Mouse (Mus musculus) liver, adult 10 weeks (tissue): ENCODE measurements around the gene Tmem223. TPM values are rescaled to one million over a fixed set of nuclear protein-coding genes. Genes with fewer than 3 reads are reported as not detected.

Experiments
- polyA plus RNA-seq: library from polyadenylated mRNA; stranded (reverse); fragments of 350-450 nt; fragmentation: Illumina TruSeq; extraction: RNeasy Lipid Tissue Mini Kit (QIAGEN cat#74804); gene quantifications from one replicate; pipeline ENCODE4 v1.2.3, GENCODE M21; 2014; ENCODE audit warnings: low read depth, low replicate concordance

The Tmem223 gene
- polyA plus RNA-seq, 1 experiment from 2014 or later, result 19.2 TPM

Other genes starting within 250 kb of the Tmem223 start
- gene Slc22a8, start 179.7 kb upstream of the Tmem223 start, polyA plus RNA-seq, result not detected
- gene Slc22a6, start 153.0 kb upstream of the Tmem223 start, polyA plus RNA-seq, result not detected
- gene Chrm1, start 107.2 kb upstream of the Tmem223 start, polyA plus RNA-seq, result 0.08 TPM
- 49.2 TPM for gene Slc3a2, start 47.6 kb upstream of the Tmem223 start, polyA plus RNA-seq
- gene Wdr74, start 35.2 kb upstream of the Tmem223 start, polyA plus RNA-seq, result 8.7 TPM
- gene 1700092M07Rik, start 30.3 kb upstream of the Tmem223 start, polyA plus RNA-seq, result not detected
- gene Stx5a, start 29.6 kb upstream of the Tmem223 start, polyA plus RNA-seq, result 45.2 TPM
- 39.4 TPM for gene Nxf1, start 13.9 kb upstream of the Tmem223 start, polyA plus RNA-seq
- 30.8 TPM for gene Tmem179b, start 3.5 kb downstream of the Tmem223 start, polyA plus RNA-seq
- gene Taf6l, start 15.4 kb downstream of the Tmem223 start, polyA plus RNA-seq, result not detected
- 19.2 TPM for gene Polr2g, start 27.6 kb downstream of the Tmem223 start, polyA plus RNA-seq
- gene Zbtb3, start 31.6 kb downstream of the Tmem223 start, polyA plus RNA-seq, result not detected
- 27.0 TPM for gene Ttc9c, start 48.3 kb downstream of the Tmem223 start, polyA plus RNA-seq
- gene Hnrnpul2, start 49.0 kb downstream of the Tmem223 start, polyA plus RNA-seq, result 49.7 TPM
- gene AC129217.1, start 58.8 kb downstream of the Tmem223 start, polyA plus RNA-seq, result not detected
- 6.6 TPM for gene Bscl2, start 66.5 kb downstream of the Tmem223 start, polyA plus RNA-seq
- not detected for gene Gng3, start 68.2 kb downstream of the Tmem223 start, polyA plus RNA-seq
- gene Lrrn4cl, start 79.8 kb downstream of the Tmem223 start, polyA plus RNA-seq, result not detected
- gene Ubxn1, start 100.5 kb downstream of the Tmem223 start, polyA plus RNA-seq, result 32.8 TPM
- 2.7 TPM for gene Uqcc3, start 109.9 kb downstream of the Tmem223 start, polyA plus RNA-seq
- 49.1 TPM for gene Lbhd1, start 112.7 kb downstream of the Tmem223 start, polyA plus RNA-seq
- not detected for gene Gm49403, start 112.9 kb downstream of the Tmem223 start, polyA plus RNA-seq
- gene 1810009A15Rik, start 117.9 kb downstream of the Tmem223 start, polyA plus RNA-seq, result 9.1 TPM
- gene Gm49416, start 117.9 kb downstream of the Tmem223 start, polyA plus RNA-seq, result not detected
- gene Ints5, start 122.0 kb downstream of the Tmem223 start, polyA plus RNA-seq, result 0.77 TPM
- gene Ganab, start 127.1 kb downstream of the Tmem223 start, polyA plus RNA-seq, result 79.5 TPM
- 6.2 TPM for gene B3gat3, start 149.4 kb downstream of the Tmem223 start, polyA plus RNA-seq
- 0.50 TPM for gene Rom1, start 158.4 kb downstream of the Tmem223 start, polyA plus RNA-seq
- 5.5 TPM for gene Eml3, start 158.6 kb downstream of the Tmem223 start, polyA plus RNA-seq
- gene Mta2, start 170.9 kb downstream of the Tmem223 start, polyA plus RNA-seq, result 28.0 TPM
- gene Tut1, start 182.9 kb downstream of the Tmem223 start, polyA plus RNA-seq, result 2.6 TPM
- 44.9 TPM for gene Eef1g, start 196.0 kb downstream of the Tmem223 start, polyA plus RNA-seq
- gene Ahnak, start 218.3 kb downstream of the Tmem223 start, polyA plus RNA-seq, result 3.2 TPM